Mouse (Mus musculus) C2C12 (cell line): ENCODE results near the gene Rgs4. TPM values are rescaled to one million over a fixed set of nuclear protein-coding genes. Genes with fewer than 3 reads are reported as not detected.

Experiments
- H3K27me3 ChIP-seq: one replicate; pipeline ENCODE4 v1.6.1; 2011; ENCODE audit not compliant: control insufficient read depth, insufficient read depth, insufficient read length
- H3K36me3 ChIP-seq: one replicate; pipeline ENCODE4 v1.6.1; 2011; ENCODE audit not compliant: control insufficient read depth, insufficient read depth
- H3K4me3 ChIP-seq: one replicate; pipeline ENCODE4 v1.5.1; 2011; ENCODE audit warnings: mild to moderate bottlenecking, control low read depth; ENCODE audit not compliant: poor library complexity, insufficient read depth, severe bottlenecking
- H3K79me2 ChIP-seq: one replicate; pipeline ENCODE4 v1.6.1; 2011; ENCODE audit not compliant: control insufficient read depth, insufficient read depth
- H3K79me3 ChIP-seq: one replicate; pipeline ENCODE4 v1.6.1; 2011; ENCODE audit warnings: low read depth, control low read depth
- H3ac ChIP-seq: one replicate; pipeline ENCODE3; 2011; ENCODE audit warnings: low read depth; ENCODE audit not compliant: control insufficient read depth, insufficient read length
- CEBPB ChIP-seq: IDR thresholded peaks from one replicate; pipeline ENCODE4 v1.6.1; 2011; ENCODE audit warnings: low read depth, mild to moderate bottlenecking, control low read depth, moderate library complexity
- CTCF ChIP-seq: IDR thresholded peaks from one replicate; pipeline ENCODE4 v1.5.1; 2011; ENCODE audit not compliant: control insufficient read depth, insufficient read depth, insufficient read length
- FOSL1 ChIP-seq: IDR thresholded peaks from one replicate; pipeline ENCODE4 v1.8.0; 2011; ENCODE audit warnings: mild to moderate bottlenecking, low read length; ENCODE audit not compliant: poor library complexity, insufficient read depth, severe bottlenecking
- MAX ChIP-seq: IDR thresholded peaks from one replicate; pipeline ENCODE4 v1.6.1; 2011; ENCODE audit warnings: mild to moderate bottlenecking, control low read depth
- MYOD1 ChIP-seq: IDR thresholded peaks from one replicate; pipeline ENCODE4 v1.6.1; 2011; ENCODE audit warnings: low read depth; ENCODE audit not compliant: control insufficient read depth, insufficient read length
- MYOG ChIP-seq: IDR thresholded peaks from one replicate; pipeline ENCODE4 v1.6.1; 2011; ENCODE audit not compliant: control insufficient read depth, insufficient read length; ENCODE audit errors: extremely low read depth
- USF1 ChIP-seq: IDR thresholded peaks from one replicate; pipeline ENCODE4 v1.6.1; 2011; ENCODE audit warnings: low read depth, mild to moderate bottlenecking, control low read depth, moderate library complexity
- polyA plus RNA-seq: library from polyadenylated mRNA; unstranded; fragments of >200 nt; fragmentation: generic; extraction: Trizol; gene quantifications from one replicate; pipeline ENCODE4 v1.2.1, GENCODE M21; 2012; ENCODE audit warnings: missing spikeins

Gene Rgs4
- polyA plus RNA-seq, 1 experiment: 1.1 TPM

DNA sequence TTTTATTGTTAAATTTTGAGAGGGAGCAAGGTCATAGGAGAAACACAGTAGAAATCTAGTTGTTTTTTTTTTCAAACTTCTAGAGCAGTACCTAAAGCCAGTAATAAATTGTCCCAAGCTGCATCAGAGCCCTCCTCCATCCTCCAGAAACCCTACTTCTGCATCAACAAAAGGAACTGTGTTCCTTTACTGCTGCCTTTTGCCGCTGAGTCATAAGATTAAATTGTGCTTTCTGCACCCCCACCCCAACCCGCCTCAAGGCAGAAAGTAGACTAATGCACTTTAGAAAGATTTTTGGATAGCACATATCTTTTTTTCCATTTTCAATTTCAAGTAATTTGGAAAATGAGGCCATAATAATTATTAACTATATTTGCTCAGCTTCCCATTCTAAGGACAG lies 15.1 kb upstream of the Rgs4 start:
- TF ChIP-seq CEBPB (no peak), USF1 (no peak), MAX (no peak), MYOD1 (no peak), MYOG (no peak), CTCF (no peak), FOSL1 (no peak)
- H3K79me3 ChIP-seq: no peaks in the 10 kb centered on the region
- H3ac ChIP-seq: no peak overlapping the region

DNA sequence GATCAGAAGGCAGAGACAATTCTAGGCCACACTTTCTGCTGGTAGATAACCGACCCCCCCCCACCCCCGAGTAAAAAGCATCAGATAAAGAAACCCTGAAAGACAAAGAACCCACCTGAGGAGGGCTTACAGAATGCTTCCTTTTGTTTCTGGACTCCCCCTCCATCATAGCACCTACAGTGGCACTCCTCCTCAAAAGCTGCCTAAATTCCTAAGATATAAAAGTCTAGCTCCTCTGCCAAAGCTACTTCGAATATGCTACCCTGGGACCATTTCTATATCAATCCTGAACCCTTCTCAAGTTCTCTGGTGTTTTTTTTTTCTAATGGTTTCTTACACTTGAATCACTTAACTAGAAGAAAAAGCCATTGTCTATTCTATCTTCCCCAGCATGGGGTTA lies 9.1 kb upstream of the Rgs4 start:
- TF ChIP-seq FOSL1 (no peak), MYOG (no peak), CEBPB (no peak), USF1 (no peak)
- no peaks in the 10 kb centered on the region for H3K79me3 ChIP-seq
- H3K4me3 ChIP-seq: no peak overlapping the region
- no peaks in the 10 kb centered on the region for H3K79me2 ChIP-seq
- no peak overlapping the region for H3ac ChIP-seq
- no peaks in the 10 kb centered on the region for H3K36me3 ChIP-seq
- no peaks in the 10 kb centered on the region for H3K27me3 ChIP-seq

More for the DNA sequence above, 15.1 kb upstream of the Rgs4 start:
- H3K4me3 ChIP-seq: no peak overlapping the region
- H3K27me3 ChIP-seq: no peaks in the 10 kb centered on the region
- H3K36me3 ChIP-seq: no peaks in the 10 kb centered on the region
- H3K79me2 ChIP-seq: no peaks in the 10 kb centered on the region

DNA sequence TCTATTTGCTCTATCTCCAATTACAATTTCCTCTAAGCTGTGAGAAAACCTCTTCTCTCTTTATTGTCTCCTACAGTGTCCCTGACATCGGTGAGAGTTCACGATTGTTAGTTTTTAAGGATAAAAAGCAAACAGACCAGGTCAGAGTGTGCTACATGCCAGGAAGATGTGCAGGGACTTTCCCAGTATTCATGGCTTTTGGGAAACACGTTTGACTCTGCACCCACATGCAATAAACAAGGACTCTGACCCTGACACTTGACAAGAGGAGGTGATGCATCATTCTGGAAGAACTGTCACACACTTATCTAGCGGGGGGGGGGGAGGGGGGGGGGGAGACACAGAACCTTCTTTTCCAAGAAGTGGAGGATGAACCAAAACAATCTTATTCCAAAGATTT lies 5.0 kb upstream of the Rgs4 start:
- H3K27me3 ChIP-seq: no peaks in the 10 kb centered on the region
- no peak overlapping the region for H3K4me3 ChIP-seq
- no peaks in the 10 kb centered on the region for H3K36me3 ChIP-seq
- TF ChIP-seq CEBPB (no peak), USF1 (no peak), MAX (no peak), MYOD1 (no peak), CTCF (no peak), MYOG (no peak), FOSL1 (no peak)
- no peaks in the 10 kb centered on the region for H3K79me2 ChIP-seq
- H3K79me3 ChIP-seq: no peaks in the 10 kb centered on the region
- no peak overlapping the region for H3ac ChIP-seq

DNA sequence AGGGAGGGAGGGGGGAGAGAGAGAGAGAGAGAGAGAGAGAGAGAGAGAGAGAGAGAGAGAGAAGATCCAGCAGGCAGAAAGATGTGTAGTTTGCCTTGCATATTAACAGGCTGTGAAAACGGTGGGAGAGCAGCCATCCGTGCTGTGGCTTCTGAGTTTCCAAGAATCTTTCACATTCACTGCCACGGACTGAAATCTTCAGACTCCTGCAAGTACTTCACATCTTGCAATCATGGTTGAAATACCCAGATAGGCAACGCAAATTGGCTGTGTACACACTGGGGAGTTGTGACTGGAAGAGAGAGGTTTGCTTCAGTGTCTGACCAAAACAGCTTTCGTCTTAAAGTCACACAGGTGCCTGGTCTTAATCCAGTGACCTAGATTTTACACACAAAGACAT lies 997 bp upstream of the Rgs4 start:
- TF ChIP-seq MYOD1 (no peak), USF1 (no peak), CTCF (no peak), FOSL1 (no peak), CEBPB (no peak), MAX (no peak), MYOG (no peak)
- Histone ChIP-seq H3K79me2 (no peaks in the 10 kb centered on the region), H3ac (no peak overlapping the region), H3K4me3 (no peak overlapping the region), H3K27me3 (no peaks in the 10 kb centered on the region), H3K79me3 (no peaks in the 10 kb centered on the region), H3K36me3 (no peaks in the 10 kb centered on the region)

DNA sequence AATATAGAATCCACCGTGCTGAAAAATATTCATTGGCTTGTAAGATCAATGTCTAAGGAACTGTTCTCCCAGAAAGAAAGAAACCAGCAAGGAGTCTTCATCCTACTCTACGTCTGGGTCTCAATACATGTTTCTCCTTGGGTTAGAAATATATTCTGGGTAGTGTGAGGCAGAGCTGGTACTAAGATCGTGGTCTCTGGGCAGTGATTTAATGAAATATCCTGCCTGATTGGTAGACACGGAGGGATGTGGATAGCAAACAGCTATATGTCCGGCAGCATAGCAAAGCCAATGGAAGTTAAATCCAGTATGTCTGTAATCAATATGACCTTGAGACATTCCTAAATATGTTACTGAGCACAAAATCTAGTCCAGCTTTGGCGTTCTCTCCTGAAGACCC lies 460 bp upstream of the Rgs4 start:
- Histone ChIP-seq H3K4me3 (no peak overlapping the region), H3K27me3 (no peaks in the 10 kb centered on the region), H3K36me3 (no peaks in the 10 kb centered on the region), H3K79me2 (no peaks in the 10 kb centered on the region), H3ac (no peak overlapping the region), H3K79me3 (no peaks in the 10 kb centered on the region)
- TF ChIP-seq MYOG (no peak), MAX (no peak), CTCF (no peak), MYOD1 (no peak), USF1 (no peak), CEBPB (no peak), FOSL1 (no peak)

DNA sequence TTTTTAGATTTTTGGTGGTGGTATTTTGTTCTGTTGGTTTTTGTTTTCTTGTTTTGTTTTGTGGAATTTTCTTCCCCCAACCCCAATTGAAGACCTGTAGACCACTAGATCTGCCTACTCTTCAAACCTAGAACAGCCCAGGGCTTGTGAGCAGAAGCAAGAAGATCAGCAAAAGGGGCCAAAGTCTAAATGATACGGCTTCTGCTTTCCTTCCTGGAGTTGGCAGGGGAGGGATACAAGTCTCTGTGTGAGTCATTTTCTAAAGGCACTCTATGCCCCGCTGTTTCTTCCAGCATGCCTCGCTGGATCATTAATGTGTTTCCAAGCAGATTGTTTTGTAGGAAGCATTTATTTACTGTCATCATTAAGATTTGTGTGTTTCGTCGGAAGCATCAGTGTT lies 6.3 kb downstream of the Rgs4 start:
- Histone ChIP-seq H3K36me3 (no peaks in the 10 kb centered on the region), H3K4me3 (no peak overlapping the region), H3K79me2 (no peaks in the 10 kb centered on the region), H3ac (no peak overlapping the region), H3K79me3 (no peaks in the 10 kb centered on the region), H3K27me3 (no peaks in the 10 kb centered on the region)
- no peak for TF ChIP-seq FOSL1
- no peak for TF ChIP-seq USF1
- TF ChIP-seq MAX: no peak
- TF ChIP-seq CTCF: no peak
- no peak for TF ChIP-seq CEBPB
- no peak for TF ChIP-seq MYOG
- no peak for TF ChIP-seq MYOD1
